Mouse (Mus musculus) C2C12 (cell line): ENCODE measurements around the gene Mrpl4. TPM values are rescaled to one million over a fixed set of nuclear protein-coding genes. Genes with fewer than 3 reads are reported as not detected.
"Not testable (repeated sequence)": the region's sequence is repeated elsewhere in the genome, so short reads cannot be mapped to it uniquely, and the experiment has no call there.

ENCODE experiments used
- H3K27me3 ChIP-seq: one replicate; pipeline ENCODE4 v1.6.1; 2011; ENCODE audit not compliant: control insufficient read depth, insufficient read depth, insufficient read length
- H3K36me3 ChIP-seq: one replicate; pipeline ENCODE4 v1.6.1; 2011; ENCODE audit not compliant: control insufficient read depth, insufficient read depth
- H3K4me3 ChIP-seq: one replicate; pipeline ENCODE4 v1.5.1; 2011; ENCODE audit warnings: mild to moderate bottlenecking, control low read depth; ENCODE audit not compliant: poor library complexity, insufficient read depth, severe bottlenecking
- H3K79me2 ChIP-seq: one replicate; pipeline ENCODE4 v1.6.1; 2011; ENCODE audit not compliant: control insufficient read depth, insufficient read depth
- H3K79me3 ChIP-seq: one replicate; pipeline ENCODE4 v1.6.1; 2011; ENCODE audit warnings: low read depth, control low read depth
- H3ac ChIP-seq: one replicate; pipeline ENCODE3; 2011; ENCODE audit warnings: low read depth; ENCODE audit not compliant: control insufficient read depth, insufficient read length
- CEBPB ChIP-seq: IDR thresholded peaks from one replicate; pipeline ENCODE4 v1.6.1; 2011; ENCODE audit warnings: low read depth, mild to moderate bottlenecking, control low read depth, moderate library complexity
- CTCF ChIP-seq: IDR thresholded peaks from one replicate; pipeline ENCODE4 v1.5.1; 2011; ENCODE audit not compliant: control insufficient read depth, insufficient read depth, insufficient read length
- FOSL1 ChIP-seq: IDR thresholded peaks from one replicate; pipeline ENCODE4 v1.8.0; 2011; ENCODE audit warnings: mild to moderate bottlenecking, low read length; ENCODE audit not compliant: poor library complexity, insufficient read depth, severe bottlenecking
- MAX ChIP-seq: IDR thresholded peaks from one replicate; pipeline ENCODE4 v1.6.1; 2011; ENCODE audit warnings: mild to moderate bottlenecking, control low read depth
- MYOD1 ChIP-seq: IDR thresholded peaks from one replicate; pipeline ENCODE4 v1.6.1; 2011; ENCODE audit warnings: low read depth; ENCODE audit not compliant: control insufficient read depth, insufficient read length
- MYOG ChIP-seq: IDR thresholded peaks from one replicate; pipeline ENCODE4 v1.6.1; 2011; ENCODE audit not compliant: control insufficient read depth, insufficient read length; ENCODE audit errors: extremely low read depth
- USF1 ChIP-seq: IDR thresholded peaks from one replicate; pipeline ENCODE4 v1.6.1; 2011; ENCODE audit warnings: low read depth, mild to moderate bottlenecking, control low read depth, moderate library complexity
- polyA plus RNA-seq: library from polyadenylated mRNA; unstranded; fragments of >200 nt; fragmentation: generic; extraction: Trizol; gene quantifications from one replicate; pipeline ENCODE4 v1.2.1, GENCODE M21; 2012; ENCODE audit warnings: missing spikeins

Gene Mrpl4
- polyA plus RNA-seq, 1 experiment = 107 TPM

DNA sequence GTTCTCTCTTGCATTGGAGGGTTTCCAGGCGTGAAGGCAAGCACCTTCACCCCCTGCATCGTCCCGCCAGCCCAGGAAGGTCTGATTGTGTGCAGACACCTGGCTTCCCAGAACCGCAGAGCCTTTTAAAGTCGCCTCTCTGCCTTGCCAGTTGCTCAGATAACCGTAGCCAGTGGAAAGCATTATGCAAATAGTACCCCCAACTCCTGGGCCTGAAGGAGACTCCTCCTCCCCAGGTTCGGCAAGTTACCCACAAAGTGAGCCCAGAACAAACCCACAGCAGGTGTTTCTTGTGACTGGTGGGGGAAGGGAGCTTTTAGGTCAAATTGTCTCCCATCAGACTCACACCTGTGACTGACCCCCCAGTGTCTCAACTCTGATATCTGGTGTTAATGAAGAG lies 14.6 kb upstream of the Mrpl4 start:
- Histone ChIP-seq H3K27me3 (no peaks in the 10 kb centered on the region), H3K79me2 (no peaks in the 10 kb centered on the region), H3K79me3 (no peaks in the 10 kb centered on the region), H3K36me3 (no peaks in the 10 kb centered on the region), H3K4me3 (no peak overlapping the region), H3ac (no peak overlapping the region)
- TF ChIP-seq MYOD1 (no peak), FOSL1 (no peak), MYOG (no peak), MAX (no peak)

DNA sequence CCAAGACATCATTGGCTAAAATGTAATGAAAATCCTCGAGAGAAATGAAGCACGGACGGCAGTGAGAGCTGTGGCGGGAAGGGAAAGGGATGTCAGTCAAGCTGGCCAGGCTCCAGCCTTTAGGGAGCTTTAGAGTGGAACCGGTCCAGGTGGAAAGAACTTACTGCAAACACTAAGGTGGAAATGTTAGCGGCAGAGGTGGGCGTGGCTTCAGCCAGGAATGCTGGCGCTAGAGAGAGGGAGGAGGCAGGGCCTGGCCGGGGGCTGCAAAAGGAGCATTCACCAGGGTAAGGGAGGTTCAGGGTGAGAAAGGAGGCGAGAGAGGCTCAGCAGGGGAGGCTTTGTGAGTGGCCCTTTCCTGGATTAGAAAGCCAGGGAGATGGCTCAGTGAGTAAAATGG lies 11.7 kb upstream of the Mrpl4 start:
- no peak for TF ChIP-seq USF1
- no peak for TF ChIP-seq FOSL1
- no peak for TF ChIP-seq MYOG
- no peak for TF ChIP-seq MAX
- TF ChIP-seq CEBPB = no peak
- no peak for TF ChIP-seq MYOD1
- TF ChIP-seq CTCF = no peak
- Histone ChIP-seq H3K36me3 (no peaks in the 10 kb centered on the region), H3K4me3 (no peak overlapping the region), H3K79me3 (no peaks in the 10 kb centered on the region), H3ac (no peak overlapping the region), H3K79me2 (no peaks in the 10 kb centered on the region), H3K27me3 (no peaks in the 10 kb centered on the region)

DNA sequence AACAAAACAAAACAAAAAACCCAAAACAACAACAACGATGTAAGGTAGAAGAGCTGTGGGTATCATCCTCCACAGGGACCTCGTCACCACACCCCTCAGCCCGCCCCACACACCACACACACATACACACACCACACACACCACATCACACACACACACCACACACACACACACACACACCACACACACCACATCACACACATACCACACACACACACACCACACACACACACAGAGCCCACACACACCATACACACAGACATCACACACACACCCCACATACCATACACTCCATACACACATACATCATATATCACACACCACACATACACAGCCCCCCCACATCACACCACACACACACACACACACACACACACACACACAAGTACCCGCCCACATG lies 11.0 kb upstream of the Mrpl4 start:
- TF ChIP-seq CEBPB (no peak), MYOD1 (no peak), MAX (no peak), FOSL1 (no peak), MYOG (no peak), CTCF (no peak)
- Histone ChIP-seq H3K36me3 (no peaks in the 10 kb centered on the region), H3K79me3 (no peaks in the 10 kb centered on the region), H3ac (no peak overlapping the region), H3K4me3 (no peak overlapping the region), H3K79me2 (no peaks in the 10 kb centered on the region), H3K27me3 (no peaks in the 10 kb centered on the region)

DNA sequence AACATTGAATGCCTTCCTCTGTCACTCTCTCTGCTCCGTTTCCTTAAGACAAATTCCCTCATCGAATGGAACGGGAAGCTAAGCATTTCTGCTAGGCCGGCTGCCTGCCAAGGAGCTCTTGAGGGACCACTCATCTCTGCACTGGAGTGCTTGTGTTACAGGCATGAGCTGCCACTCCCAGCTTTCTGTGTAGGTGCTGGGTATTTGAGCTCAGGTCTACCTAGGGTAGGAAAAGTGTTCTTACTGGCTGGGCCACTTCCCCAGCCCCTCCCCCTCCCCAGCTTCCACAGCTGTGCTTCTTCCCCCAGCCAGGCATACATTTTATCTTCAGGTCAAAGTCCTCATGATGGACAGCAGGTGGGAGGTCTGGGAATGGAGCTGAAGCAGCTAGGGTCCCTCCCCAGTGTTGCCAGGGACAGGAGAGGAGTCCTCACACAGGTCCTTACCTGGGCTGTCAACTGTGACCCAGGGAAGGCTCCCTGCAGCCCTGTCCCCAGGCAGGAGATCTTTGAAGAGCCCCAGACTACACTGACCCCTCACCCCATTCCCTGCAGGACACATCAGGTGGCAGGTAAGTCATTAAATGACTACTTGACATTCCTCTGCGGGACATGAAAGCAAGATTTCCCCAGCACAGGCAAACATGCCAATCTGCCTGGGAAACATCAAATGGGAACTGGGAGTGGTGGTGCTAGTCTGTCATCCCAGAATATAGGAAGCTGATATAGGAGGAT lies 9.2 kb upstream of the Mrpl4 start:
- H3K79me2 ChIP-seq = no peaks in the 10 kb centered on the region
- H3K27me3 ChIP-seq = no peaks in the 10 kb centered on the region
- H3ac ChIP-seq = no peak overlapping the region
- no peak for TF ChIP-seq MAX
- TF ChIP-seq MYOD1 = no peak
- TF ChIP-seq MYOG = no peak
- H3K36me3 ChIP-seq = no peaks in the 10 kb centered on the region
- H3K79me3 ChIP-seq = no peaks in the 10 kb centered on the region
- no peak overlapping the region for H3K4me3 ChIP-seq

DNA sequence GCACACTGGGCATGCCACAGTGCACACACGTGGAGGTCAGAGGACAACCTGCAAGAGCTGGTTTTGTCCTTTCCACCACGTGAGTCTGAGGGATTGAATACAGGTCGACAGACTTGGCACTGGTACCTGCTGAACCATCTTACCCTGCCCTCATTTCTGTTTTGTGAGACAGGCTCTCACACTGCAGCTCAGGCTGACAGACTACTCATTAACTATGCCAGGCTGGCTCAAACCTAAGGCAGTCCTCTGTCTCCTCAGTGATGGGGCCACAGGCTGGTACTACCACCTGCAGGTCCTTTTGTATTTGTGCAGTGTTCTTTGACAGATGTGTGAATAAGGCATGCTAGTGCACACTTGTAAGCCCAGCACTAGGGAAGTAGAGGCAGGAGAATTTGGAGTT lies 7.5 kb upstream of the Mrpl4 start:
- no peaks in the 10 kb centered on the region for H3K36me3 ChIP-seq

DNA sequence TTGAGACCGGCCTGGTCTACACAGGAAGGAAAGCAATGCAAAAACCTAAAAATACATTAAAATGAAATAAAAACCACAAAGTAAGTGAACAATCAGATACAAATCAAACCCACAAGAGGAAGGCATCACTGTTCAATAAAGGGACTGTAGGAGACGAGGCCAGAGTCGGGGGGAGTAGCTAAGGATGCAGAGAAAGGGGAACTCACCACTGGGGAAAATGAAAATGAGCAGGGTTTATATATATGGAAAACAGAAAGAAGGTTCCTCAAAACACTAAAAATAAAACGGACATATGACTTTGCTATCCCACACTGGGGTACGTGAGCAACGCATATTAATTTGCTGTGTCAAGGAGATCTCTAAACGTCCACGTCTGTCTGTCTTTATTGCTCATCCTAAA lies 5.5 kb upstream of the Mrpl4 start:
- H3K79me3 ChIP-seq = no peaks in the 10 kb centered on the region
- H3ac ChIP-seq = no peak overlapping the region
- TF ChIP-seq CEBPB (no peak), CTCF (no peak), MAX (no peak), MYOG (no peak), FOSL1 (no peak), USF1 (no peak), MYOD1 (no peak)
- H3K79me2 ChIP-seq = no peaks in the 10 kb centered on the region
- H3K27me3 ChIP-seq = no peaks in the 10 kb centered on the region
- H3K4me3 ChIP-seq = no peak overlapping the region
- no peaks in the 10 kb centered on the region for H3K36me3 ChIP-seq

More for the DNA sequence above, 7.5 kb upstream of the Mrpl4 start:
- no peaks in the 10 kb centered on the region for H3K79me2 ChIP-seq
- H3K4me3 ChIP-seq = no peak overlapping the region
- no peak overlapping the region for H3ac ChIP-seq
- H3K27me3 ChIP-seq = no peaks in the 10 kb centered on the region
- TF ChIP-seq MYOG = no peak
- TF ChIP-seq USF1 = no peak
- no peak for TF ChIP-seq CEBPB
- no peak for TF ChIP-seq MYOD1
- TF ChIP-seq CTCF = no peak
- no peak for TF ChIP-seq MAX
- no peak for TF ChIP-seq FOSL1
- H3K79me3 ChIP-seq = no peaks in the 10 kb centered on the region

DNA sequence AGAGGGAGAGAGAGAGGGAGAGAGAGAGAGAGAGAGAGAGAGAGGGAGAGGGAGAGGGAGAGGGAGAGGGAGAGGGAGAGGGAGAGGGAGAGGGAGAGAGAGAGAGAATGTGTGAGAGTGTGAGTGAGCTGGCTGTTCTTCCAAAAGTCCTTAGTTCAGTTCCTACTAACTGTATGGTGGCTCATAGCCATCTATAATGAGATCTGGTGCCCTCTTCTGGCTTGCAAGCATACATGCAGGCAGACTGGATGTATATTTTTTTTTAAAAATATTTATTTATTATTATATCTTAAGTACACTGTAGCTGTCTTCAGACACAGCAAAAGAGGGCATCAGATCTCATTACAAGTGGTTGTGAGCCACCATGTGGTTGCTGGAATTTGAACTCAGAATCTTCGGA lies 4.2 kb upstream of the Mrpl4 start:
- H3ac ChIP-seq, H3K36me3 ChIP-seq, H3K27me3 ChIP-seq, H3K79me3 ChIP-seq, H3K79me2 ChIP-seq, H3K4me3 ChIP-seq: not testable (repeated sequence)
